Comparison of ENCODE assay signal across 1 mouse cellular context in the genomic region with DNA sequence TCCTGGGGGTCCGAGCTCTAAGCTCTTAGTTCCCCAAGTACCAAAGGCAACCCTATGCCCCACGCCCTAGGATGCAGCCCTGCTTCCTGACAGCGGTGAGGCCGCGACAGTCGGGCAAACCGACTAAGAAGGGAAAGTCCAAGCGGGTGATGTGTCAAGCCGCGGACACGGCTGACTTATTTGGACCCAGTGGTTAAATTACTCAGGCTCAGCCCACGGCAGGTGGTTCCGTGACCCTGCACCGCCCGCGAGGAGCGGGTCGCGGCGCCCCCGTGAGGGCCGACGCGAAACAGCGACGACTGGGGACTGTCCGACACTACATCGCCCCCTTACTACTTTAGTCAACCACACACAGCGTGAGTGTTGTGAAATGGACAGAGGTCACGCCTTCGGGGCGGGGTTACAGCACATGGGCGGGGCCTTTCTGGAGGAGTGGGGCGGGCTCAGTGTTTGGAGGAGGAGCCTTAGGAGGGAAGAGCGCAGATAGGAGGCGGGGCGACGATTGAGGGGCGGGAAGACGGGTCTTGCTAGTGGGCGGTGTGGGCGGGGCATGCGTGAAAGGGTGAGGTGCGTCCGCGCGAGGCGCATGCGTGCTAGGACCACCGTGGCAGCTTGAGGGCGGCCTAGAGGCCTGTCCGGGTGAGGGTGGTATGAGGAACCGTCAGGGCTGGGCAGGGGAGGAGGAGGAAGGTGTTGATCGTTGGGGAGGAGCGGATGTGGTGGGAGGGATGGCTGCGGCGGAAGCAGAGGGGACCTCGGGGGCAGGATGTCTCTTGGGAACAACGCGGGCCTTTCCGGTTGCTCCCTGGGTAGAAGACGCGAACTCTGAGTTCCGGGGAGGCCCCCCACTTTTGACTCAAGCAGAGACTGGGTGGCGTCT.
TF ChIP-seq lines count a peak whose summit lies in the region.

TSS of gene Amz2 (plus strand) at position 555 of the 880 bp plus-strand sequence.

TF ChIP-seq in CH12.LX, 34 proteins besides CTCF, POLR2A, EP300 and RAD21 (continued from another document):
- TF ChIP-seq KAT2A (IDR thresholded peaks at IDR 0.05; ENCODE audit: insufficient replicate concordance, low read length) (peak; percentile 86; the same call in 1 of the 2 replicates), TBP (conservative IDR thresholded peaks at IDR 0.05; ENCODE audit: low read depth, low read length) (no peak; the same call in 1 of the 2 replicates), ETS1 (conservative IDR thresholded peaks at IDR 0.05; ENCODE audit: low read depth, low read length) (peak; percentile 99), ZNF384 (IDR thresholded peaks at IDR 0.05; ENCODE audit: low read depth, low read length) (peak; percentile 70; the same call in 1 of the 2 replicates), USF1 (IDR thresholded peaks at IDR 0.05; ENCODE audit: low read depth, low read length) (peak; percentile 18; the same call in 1 of the 2 replicates), MXI1 (IDR thresholded peaks at IDR 0.05; ENCODE audit: low read depth, low read length) (peak; percentile 77), CHD2 (IDR thresholded peaks at IDR 0.05; ENCODE audit: low read length) (peak; percentile 84), MYC (IDR thresholded peaks at IDR 0.05; ENCODE audit: low read depth, low read length) (peak; percentile 80), ZC3H11A (IDR thresholded peaks at IDR 0.05; ENCODE audit: low read depth, low read length) (peak; percentile 81), JUN (IDR thresholded peaks at IDR 0.05; ENCODE audit: insufficient read depth, low read depth, low read length) (peak; percentile 73), POLR2AphosphoS2 (IDR thresholded peaks at IDR 0.05; ENCODE audit: low read depth, low read length) (no peak), GABPA (IDR thresholded peaks at IDR 0.05; ENCODE audit: insufficient replicate concordance, low read depth, low read length) (no peak; the same call in 1 of the 2 replicates), ELF1 (IDR thresholded peaks at IDR 0.05; ENCODE audit: low read depth, low read length) (peak; percentile 91), PAX5 (IDR thresholded peaks at IDR 0.05; ENCODE audit: low read length) (no peak), MAFK (IDR thresholded peaks at IDR 0.05; ENCODE audit: insufficient replicate concordance, low read length) (peak; percentile 95), BHLHE40 (IDR thresholded peaks at IDR 0.05; ENCODE audit: low read depth, low read length) (peak; percentile 100), MEF2A (IDR thresholded peaks at IDR 0.05; ENCODE audit: borderline replicate concordance, low read depth, low read length) (peak; percentile 96), E2F4 (IDR thresholded peaks at IDR 0.05; ENCODE audit: insufficient replicate concordance, low read depth, low read length) (peak; percentile 33; the same call in 1 of the 2 replicates), TCF12 (IDR thresholded peaks at IDR 0.05; ENCODE audit: low read depth, low read length) (peak; percentile 99), NELFE (IDR thresholded peaks at IDR 0.05; ENCODE audit: low read depth, low read length) (peak; percentile 51), JUND (conservative IDR thresholded peaks at IDR 0.05; ENCODE audit: low read depth, low read length) (peak; percentile 82), SMC3 (IDR thresholded peaks at IDR 0.05; ENCODE audit: low read depth, low read length) (peak; percentile 98), ZKSCAN1 (IDR thresholded peaks at IDR 0.05; ENCODE audit: borderline replicate concordance, low read depth, low read length) (no peak; the same call in 1 of the 2 replicates)
